Mouse (Mus musculus) embryonic fibroblast, embryonic 13.5 days (primary cell): ENCODE measurements around the gene Apoc3.

Experiments used
- CTCF ChIP-seq: IDR thresholded peaks from 2 replicates; pipeline ENCODE4 v1.5.1; 2011; ENCODE audit warnings: mild to moderate bottlenecking, control low read depth, low read length, moderate library complexity, borderline replicate concordance; ENCODE audit not compliant: insufficient read depth
- POLR2A ChIP-seq: IDR thresholded peaks from 2 replicates; pipeline ENCODE4 v1.6.1; 2011; ENCODE audit warnings: low read depth, mild to moderate bottlenecking, control low read depth, low read length, moderate library complexity

GRCm38 (mm10) chr9:46191234-46191633, 44.2 kb downstream of the Apoc3 start:
- TF ChIP-seq CTCF = no peak
- TF ChIP-seq POLR2A = no peak
